24 mouse cellular contexts compared by ENCODE assay signal in genomic region chr1:90678416-90678815, GRCm38 (mm10).
DNase-seq lines count a peak whose midpoint lies in the region; ATAC-seq lines count a peak whose summit lies in the region.
"Had no signal": no experiment of that assay in that cellular context is flagged by ENCODE, and none has a peak within 500 bp of the region (broad histone marks: within the 10 kb centered on the region; RNA-seq: fewer than 3 reads in every experiment).

No protein-coding gene starts in this region.

- peak; percentile 15 for DNase-seq in adrenal gland, adult 2 months
- no peak for DNase-seq in adrenal gland, adult 8-10 months
- no peak for DNase-seq in heart, adult 11 months
- peak; percentile 62 for DNase-seq in kidney, postnatal 10 days
- no peak for DNase-seq in kidney, adult 18-20 months
- peak; percentile 41 for DNase-seq in 3T3-L1 (ENCODE audit: low read depth, low spot score)
- DNase-seq: cerebellum, adult 8-10 months; cerebellum, postnatal 25 days; gastrocnemius, postnatal 14 days; liver; right cerebral cortex, postnatal 25 days; thymus, postnatal 14 days had no signal

- H3K9me3 ChIP-seq in heart, embryonic 16.5 days (replicated peaks; ENCODE audit: control insufficient read depth, low read length): 0 out of 2 replicates have a peak, but pooled peaks cover 2% of the 10 kb centered on the region
- H3K9me3 ChIP-seq: embryonic facial prominence, embryonic 10.5 days; embryonic facial prominence, embryonic 15.5 days; forebrain, embryonic 13.5 days; hindbrain, embryonic 10.5 days; hindbrain, embryonic 15.5 days; lung, embryonic 15.5 days; midbrain, embryonic 10.5 days; midbrain, embryonic 15.5 days had no signal

- H3K27ac ChIP-seq in heart, embryonic 16.5 days (ENCODE audit: low read length): peak overlapping the region; percentile 35
- H3K27ac ChIP-seq: embryonic facial prominence, embryonic 10.5 days; embryonic facial prominence, embryonic 15.5 days; forebrain, embryonic 13.5 days; hindbrain, embryonic 10.5 days; hindbrain, embryonic 15.5 days; liver, embryonic 14.5 days; lung, embryonic 15.5 days; midbrain, embryonic 10.5 days; midbrain, embryonic 15.5 days had no signal

- H3K9ac ChIP-seq in heart, embryonic 16.5 days (ENCODE audit: low read length): no peak overlapping the region
- H3K9ac ChIP-seq: embryonic facial prominence, embryonic 15.5 days; forebrain, embryonic 13.5 days; hindbrain, embryonic 15.5 days; liver, embryonic 14.5 days; lung, embryonic 15.5 days; midbrain, embryonic 15.5 days had no signal

- H3K4me1 ChIP-seq in heart, embryonic 16.5 days (ENCODE audit: control insufficient read depth, insufficient read depth, low read length): peaks cover 39% of the 10 kb centered on the region
- H3K4me1 ChIP-seq: forebrain, embryonic 13.5 days; hindbrain, embryonic 10.5 days; hindbrain, embryonic 15.5 days; midbrain, embryonic 10.5 days; midbrain, embryonic 15.5 days had no signal

- H3K36me3 ChIP-seq in heart, embryonic 16.5 days (ENCODE audit: control insufficient read depth, insufficient read depth): no peaks in the 10 kb centered on the region
- H3K36me3 ChIP-seq: embryonic facial prominence, embryonic 10.5 days; embryonic facial prominence, embryonic 15.5 days; hindbrain, embryonic 10.5 days; hindbrain, embryonic 15.5 days; lung, embryonic 15.5 days; midbrain, embryonic 10.5 days; midbrain, embryonic 15.5 days had no signal

- WGBS in heart, embryonic 16.5 days: 22% methylated on average over 2 of the region's 2 CpGs

- no peak overlapping the region for H3K4me2 ChIP-seq in heart, embryonic 16.5 days (ENCODE audit: low read depth, low read length)
- H3K4me2 ChIP-seq: embryonic facial prominence, embryonic 15.5 days; forebrain, embryonic 13.5 days; hindbrain, embryonic 15.5 days; lung, embryonic 15.5 days; midbrain, embryonic 15.5 days had no signal

- 0 out of 2 replicates have a peak, but pooled peaks have one; percentile 29 for ATAC-seq in heart, embryonic 16.5 days (replicated peaks; ENCODE audit: extremely low read depth, insufficient read depth, low FRiP score)
- ATAC-seq in inflammation-experienced regulatory T-cells, adult 6 months: no peak
- ATAC-seq: forebrain, embryonic 13.5 days; intestine, embryonic 16.5 days; midbrain, embryonic 15.5 days had no signal

- no peak overlapping the region for H3K4me3 ChIP-seq in heart, embryonic 16.5 days (ENCODE audit: low read length)
- H3K4me3 ChIP-seq: embryonic facial prominence, embryonic 10.5 days; embryonic facial prominence, embryonic 15.5 days; forebrain, embryonic 13.5 days; hindbrain, embryonic 10.5 days; hindbrain, embryonic 15.5 days; lung, embryonic 15.5 days; midbrain, embryonic 10.5 days; midbrain, embryonic 15.5 days had no signal

- no peaks in the 10 kb centered on the region for H3K27me3 ChIP-seq in heart, embryonic 16.5 days (ENCODE audit: control insufficient read depth, insufficient read depth, low read length)
- H3K27me3 ChIP-seq: embryonic facial prominence, embryonic 15.5 days; forebrain, embryonic 13.5 days; hindbrain, embryonic 15.5 days; lung, embryonic 15.5 days; midbrain, embryonic 15.5 days had no signal

Comparison
In these comparisons a context has a peak if more than half of its experiments do, and no peak if none do; other contexts are left out.
1. DNase-seq: peak in adrenal gland, adult 2 months (single experiment), kidney, postnatal 10 days (single experiment) and 3T3-L1 (single experiment); none in adrenal gland, adult 8-10 months (single experiment), heart, adult 11 months (single experiment) and kidney, adult 18-20 months (single experiment).